Mouse (Mus musculus): ENCODE data around the gene Esyt1. TPM values are rescaled to one million over a fixed set of nuclear protein-coding genes. Genes with fewer than 3 reads are reported as not detected.
"Not testable (repeated sequence)": the region's sequence is repeated elsewhere in the genome, so short reads cannot be mapped to it uniquely, and the experiment has no call there.

Esyt1 gene
- polyA plus RNA-seq, 1 experiment from 2014 or later: 12.5 TPM

- H3K27ac ChIP-seq (replicated peaks; ENCODE audit: low read depth, low read length): peak overlapping the region; percentile 39
- H3K36me3 ChIP-seq (replicated peaks; ENCODE audit: control insufficient read depth, insufficient read depth, low read depth, low read length): peaks cover 8% of the 10 kb centered on the region; the same call in 1 of the 2 replicates
- H3K27me3 ChIP-seq (ENCODE audit: control insufficient read depth, insufficient read depth, low read length): no peaks in the 10 kb centered on the region
- no peaks in the 10 kb centered on the region for H3K9me3 ChIP-seq (replicated peaks; ENCODE audit: control insufficient read depth, low read length)
- ATAC-seq (replicated peaks; ENCODE audit: insufficient number of reproducible peaks, low FRiP score, low TSS enrichment, low read depth) (peak; percentile 40), DNase-seq (ENCODE audit: low spot score) (peak; percentile 36)
- H3K4me3 ChIP-seq (ENCODE audit: low read depth, low read length): peak overlapping the region; percentile 67
- H3K4me1 ChIP-seq (ENCODE audit: control insufficient read depth, insufficient read depth, low read length): peaks cover 4% of the 10 kb centered on the region; the same call in 1 of the 2 replicates
- H3K9ac ChIP-seq (replicated peaks; ENCODE audit: low read length): peak overlapping the region; percentile 64
- peak overlapping the region; percentile 73 for H3K4me2 ChIP-seq (ENCODE audit: low read depth, low read length)
- WGBS: 3% methylated on average over 12 of the region's 12 CpGs
These were observed 32.4 kb downstream of the Esyt1 start for GRCm38 (mm10) chr10:128493319-128493694.

- Histone ChIP-seq H3K9me3 (replicated peaks; ENCODE audit: control insufficient read depth, low read length) (no peaks in the 10 kb centered on the region), H3K4me1 (ENCODE audit: control insufficient read depth, insufficient read depth, low read length) (peaks cover 4% of the 10 kb centered on the region; the same call in 1 of the 2 replicates), H3K9ac (replicated peaks; ENCODE audit: low read length) (peak overlapping the region; percentile 64), H3K27ac (replicated peaks; ENCODE audit: low read depth, low read length) (peak overlapping the region; percentile 39), H3K4me3 (ENCODE audit: low read depth, low read length) (peak overlapping the region; percentile 67), H3K36me3 (replicated peaks; ENCODE audit: control insufficient read depth, insufficient read depth, low read depth, low read length) (peaks cover 8% of the 10 kb centered on the region; the same call in 1 of the 2 replicates), H3K4me2 (ENCODE audit: low read depth, low read length) (peak overlapping the region; percentile 73), H3K27me3 (ENCODE audit: control insufficient read depth, insufficient read depth, low read length) (no peaks in the 10 kb centered on the region)
- WGBS: 31% methylated on average over 12 of the region's 12 CpGs
- ATAC-seq (replicated peaks; ENCODE audit: insufficient number of reproducible peaks, low FRiP score, low TSS enrichment, low read depth): peak; percentile 40; the same call in 1 of the 2 replicates
- peak; percentile 67 for DNase-seq (ENCODE audit: low spot score)
These were observed 32.9 kb downstream of the Esyt1 start for GRCm38 (mm10) chr10:128492633-128493311.

- 77% methylated on average over 8 of the region's 8 CpGs for WGBS
- DNase-seq (ENCODE audit: low spot score); H3K27me3 ChIP-seq (ENCODE audit: control insufficient read depth, insufficient read depth, low read length); H3K4me1 ChIP-seq (ENCODE audit: control insufficient read depth, insufficient read depth, low read length); ATAC-seq (replicated peaks; ENCODE audit: insufficient number of reproducible peaks, low FRiP score, low TSS enrichment, low read depth); H3K9me3 ChIP-seq (replicated peaks; ENCODE audit: control insufficient read depth, low read length); H3K27ac ChIP-seq (replicated peaks; ENCODE audit: low read depth, low read length); H3K9ac ChIP-seq (replicated peaks; ENCODE audit: low read length): not testable (repeated sequence)
- peaks cover 13% of the 10 kb centered on the region for H3K36me3 ChIP-seq (replicated peaks; ENCODE audit: control insufficient read depth, insufficient read depth, low read depth, low read length)
- peak overlapping the region; percentile 67 for H3K4me3 ChIP-seq (ENCODE audit: low read depth, low read length)
- H3K4me2 ChIP-seq (ENCODE audit: low read depth, low read length): peak overlapping the region; percentile 73
These were observed 33.6 kb downstream of the Esyt1 start for GRCm38 (mm10) chr10:128492051-128492450.

- 0 out of 2 replicates have a peak overlapping the region, but pooled peaks have one; percentile 14 for H3K4me2 ChIP-seq (ENCODE audit: low read depth, low read length)
- peak overlapping the region; percentile 11 for H3K4me3 ChIP-seq (ENCODE audit: low read depth, low read length)
- ATAC-seq (replicated peaks; ENCODE audit: insufficient number of reproducible peaks, low FRiP score, low TSS enrichment, low read depth) (no peak), DNase-seq (ENCODE audit: low spot score) (no peak)
- H3K36me3 ChIP-seq (replicated peaks; ENCODE audit: control insufficient read depth, insufficient read depth, low read depth, low read length): peaks cover 15% of the 10 kb centered on the region
- no peaks in the 10 kb centered on the region for H3K27me3 ChIP-seq (ENCODE audit: control insufficient read depth, insufficient read depth, low read length)
- H3K4me1 ChIP-seq (ENCODE audit: control insufficient read depth, insufficient read depth, low read length): peaks cover 4% of the 10 kb centered on the region; the same call in 1 of the 2 replicates
- no peak overlapping the region for H3K27ac ChIP-seq (replicated peaks; ENCODE audit: low read depth, low read length)
- no peak overlapping the region for H3K9ac ChIP-seq (replicated peaks; ENCODE audit: low read length)
- no peaks in the 10 kb centered on the region for H3K9me3 ChIP-seq (replicated peaks; ENCODE audit: control insufficient read depth, low read length)
- WGBS: 77% methylated on average over 6 of the region's 6 CpGs
These were observed 34.2 kb downstream of the Esyt1 start for GRCm38 (mm10) chr10:128491495-128491894.

GRCm38 (mm10) chr10:128490912-128491311 lies 34.8 kb downstream of the Esyt1 start:
- Histone ChIP-seq H3K9ac (replicated peaks; ENCODE audit: low read length) (no peak overlapping the region), H3K4me3 (ENCODE audit: low read depth, low read length) (no peak overlapping the region), H3K36me3 (replicated peaks; ENCODE audit: control insufficient read depth, insufficient read depth, low read depth, low read length) (peaks cover 15% of the 10 kb centered on the region), H3K4me2 (ENCODE audit: low read depth, low read length) (no peak overlapping the region), H3K27ac (replicated peaks; ENCODE audit: low read depth, low read length) (no peak overlapping the region), H3K9me3 (replicated peaks; ENCODE audit: control insufficient read depth, low read length) (no peaks in the 10 kb centered on the region), H3K4me1 (ENCODE audit: control insufficient read depth, insufficient read depth, low read length) (peaks cover 4% of the 10 kb centered on the region; the same call in 1 of the 2 replicates), H3K27me3 (ENCODE audit: control insufficient read depth, insufficient read depth, low read length) (no peaks in the 10 kb centered on the region)
- 51% methylated on average over 5 of the region's 5 CpGs for WGBS
- no peak for ATAC-seq (replicated peaks; ENCODE audit: insufficient number of reproducible peaks, low FRiP score, low TSS enrichment, low read depth)
- DNase-seq (ENCODE audit: low spot score): no peak

GRCm38 (mm10) chr10:128490232-128490631 lies 35.4 kb downstream of the Esyt1 start:
- Histone ChIP-seq H3K4me2 (ENCODE audit: low read depth, low read length) (no peak overlapping the region), H3K4me1 (ENCODE audit: control insufficient read depth, insufficient read depth, low read length) (peaks cover 4% of the 10 kb centered on the region; the same call in 1 of the 2 replicates), H3K9ac (replicated peaks; ENCODE audit: low read length) (0 out of 2 replicates have a peak overlapping the region, but pooled peaks have one; percentile 18), H3K36me3 (replicated peaks; ENCODE audit: control insufficient read depth, insufficient read depth, low read depth, low read length) (peaks cover 20% of the 10 kb centered on the region), H3K27ac (replicated peaks; ENCODE audit: low read depth, low read length) (no peak overlapping the region), H3K27me3 (ENCODE audit: control insufficient read depth, insufficient read depth, low read length) (no peaks in the 10 kb centered on the region), H3K9me3 (replicated peaks; ENCODE audit: control insufficient read depth, low read length) (no peaks in the 10 kb centered on the region), H3K4me3 (ENCODE audit: low read depth, low read length) (no peak overlapping the region)
- WGBS: 54% methylated on average over 5 of the region's 5 CpGs
- ATAC-seq (replicated peaks; ENCODE audit: insufficient number of reproducible peaks, low FRiP score, low TSS enrichment, low read depth): no peak
- DNase-seq (ENCODE audit: low spot score): no peak

- Histone ChIP-seq H3K27ac (replicated peaks; ENCODE audit: low read depth, low read length) (no peak overlapping the region), H3K4me2 (ENCODE audit: low read depth, low read length) (no peak overlapping the region), H3K4me1 (ENCODE audit: control insufficient read depth, insufficient read depth, low read length) (peaks cover 2% of the 10 kb centered on the region; the same call in 1 of the 2 replicates), H3K27me3 (ENCODE audit: control insufficient read depth, insufficient read depth, low read length) (no peaks in the 10 kb centered on the region), H3K9me3 (replicated peaks; ENCODE audit: control insufficient read depth, low read length) (no peaks in the 10 kb centered on the region), H3K9ac (replicated peaks; ENCODE audit: low read length) (0 out of 2 replicates have a peak overlapping the region, but pooled peaks have one; percentile 18), H3K4me3 (ENCODE audit: low read depth, low read length) (no peak overlapping the region), H3K36me3 (replicated peaks; ENCODE audit: control insufficient read depth, insufficient read depth, low read depth, low read length) (peaks cover 20% of the 10 kb centered on the region)
- ATAC-seq (replicated peaks; ENCODE audit: insufficient number of reproducible peaks, low FRiP score, low TSS enrichment, low read depth) (no peak), DNase-seq (ENCODE audit: low spot score) (no peak)
- WGBS: 63% methylated on average over 4 of the region's 4 CpGs
These were observed 35.9 kb downstream of the Esyt1 start for GRCm38 (mm10) chr10:128489785-128490184.

GRCm38 (mm10) chr10:128489380-128489779 lies 36.3 kb downstream of the Esyt1 start:
- ATAC-seq (replicated peaks; ENCODE audit: insufficient number of reproducible peaks, low FRiP score, low TSS enrichment, low read depth) (no peak), DNase-seq (ENCODE audit: low spot score) (no peak)
- 62% methylated on average over 5 of the region's 5 CpGs for WGBS
- Histone ChIP-seq H3K9ac (replicated peaks; ENCODE audit: low read length) (no peak overlapping the region), H3K27me3 (ENCODE audit: control insufficient read depth, insufficient read depth, low read length) (no peaks in the 10 kb centered on the region), H3K36me3 (replicated peaks; ENCODE audit: control insufficient read depth, insufficient read depth, low read depth, low read length) (peaks cover 20% of the 10 kb centered on the region), H3K4me2 (ENCODE audit: low read depth, low read length) (no peak overlapping the region), H3K4me3 (ENCODE audit: low read depth, low read length) (no peak overlapping the region), H3K27ac (replicated peaks; ENCODE audit: low read depth, low read length) (no peak overlapping the region), H3K9me3 (replicated peaks; ENCODE audit: control insufficient read depth, low read length) (no peaks in the 10 kb centered on the region), H3K4me1 (ENCODE audit: control insufficient read depth, insufficient read depth, low read length) (no peaks in the 10 kb centered on the region)
